Mouse (Mus musculus): ENCODE measurements at regions not wholly inside any gene's neighbourhood (a gene's known extent, or its start where the extent isn't known, plus 50 kb on each side); places are given as distances from the start of the nearest gene placed in this dataset.
A peak's percentile ranks its signal among the peaks of the same experiment; 100 is the strongest.
"Not testable (repeated sequence)": the region's sequence is repeated elsewhere in the genome, so short reads cannot be mapped to it uniquely, and the experiment has no call there.

GRCm38 (mm10) chr3:54541389-54541788 lies 151.2 kb upstream of the Supt20 start:
- DNase-seq (ENCODE audit: low spot score): no peak

- no peak for DNase-seq (ENCODE audit: low spot score)
Measured at GRCm38 (mm10) chr3:54545393-54545792, 147.2 kb upstream of the Supt20 start.

GRCm38 (mm10) chr3:54551908-54552307 lies 140.7 kb upstream of the Supt20 start:
- no peak for DNase-seq (ENCODE audit: low spot score)

- DNase-seq (ENCODE audit: low spot score): no peak
Measured at GRCm38 (mm10) chr3:54555954-54556353, 136.7 kb upstream of the Supt20 start.

- DNase-seq (ENCODE audit: low spot score): no peak
Measured at GRCm38 (mm10) chr3:54559053-54559452, 133.6 kb upstream of the Supt20 start.

- no peak for DNase-seq (ENCODE audit: low spot score)
Measured at GRCm38 (mm10) chr3:54559527-54559926, 133.1 kb upstream of the Supt20 start.

GRCm38 (mm10) chr3:54560056-54560922 lies 132.3 kb upstream of the Supt20 start:
- DNase-seq (ENCODE audit: low spot score): no peak

GRCm38 (mm10) chr3:54567329-54567728 lies 125.3 kb upstream of the Supt20 start:
- no peak for DNase-seq (ENCODE audit: low spot score)

- no peak for DNase-seq (ENCODE audit: low spot score)
Measured at GRCm38 (mm10) chr3:54568096-54568495, 124.5 kb upstream of the Supt20 start.

- DNase-seq (ENCODE audit: low spot score): no peak
Measured at GRCm38 (mm10) chr3:54570501-54570900, 122.1 kb upstream of the Supt20 start.

GRCm38 (mm10) chr3:54577851-54578250 lies 114.8 kb upstream of the Supt20 start:
- no peak for DNase-seq (ENCODE audit: low spot score)

GRCm38 (mm10) chr3:54579425-54579824 lies 113.2 kb upstream of the Supt20 start:
- DNase-seq (ENCODE audit: low spot score): no peak

- DNase-seq (ENCODE audit: low spot score): no peak
Measured at GRCm38 (mm10) chr3:54580339-54580738, 112.3 kb upstream of the Supt20 start.

GRCm38 (mm10) chr3:54585781-54586180 lies 106.8 kb upstream of the Supt20 start:
- not testable (repeated sequence) for DNase-seq (ENCODE audit: low spot score)

GRCm38 (mm10) chr3:54587127-54587995 lies 105.2 kb upstream of the Supt20 start:
- DNase-seq (ENCODE audit: low spot score): no peak

- DNase-seq (ENCODE audit: low spot score): no peak
Measured at GRCm38 (mm10) chr3:54588198-54588597, 104.4 kb upstream of the Supt20 start.

GRCm38 (mm10) chr3:54589976-54590375 lies 102.6 kb upstream of the Supt20 start:
- peak; percentile 15 for DNase-seq (ENCODE audit: low spot score)

- DNase-seq (ENCODE audit: low spot score): no peak
Measured at GRCm38 (mm10) chr3:54591160-54591559, 101.4 kb upstream of the Supt20 start.

GRCm38 (mm10) chr3:54592064-54592463 lies 100.5 kb upstream of the Supt20 start:
- DNase-seq (ENCODE audit: low spot score): no peak

GRCm38 (mm10) chr3:54592655-54593428 lies 99.8 kb upstream of the Supt20 start:
- no peak for DNase-seq (ENCODE audit: low spot score)

GRCm38 (mm10) chr3:54595193-54595592 lies 97.4 kb upstream of the Supt20 start:
- DNase-seq (ENCODE audit: low spot score): no peak

All from spleen, adult 12 weeks (tissue).